Mouse (Mus musculus) c-Kit-positive CD71-positive TER-119-negative erythroid progenitor cells, embryonic 14.5 days (primary cell): ENCODE data around the gene Vmn1r4.
A peak's percentile ranks its signal among the peaks of the same experiment; 100 is the strongest.

Experiments
- DNase-seq: peaks from one replicate; pipeline ENCODE4 v3.0.0-alpha.2; 2013; ENCODE audit warnings: low read depth

Vmn1r4 gene

GRCm38 (mm10) chr6:56916279-56916678 lies 7.5 kb upstream of the Vmn1r4 start:
- DNase-seq = no peak

- DNase-seq = no peak
These were observed 6.0 kb upstream of the Vmn1r4 start for GRCm38 (mm10) chr6:56917578-56918368.

GRCm38 (mm10) chr6:56919330-56920044 lies 4.3 kb upstream of the Vmn1r4 start:
- DNase-seq = no peak

DNA sequence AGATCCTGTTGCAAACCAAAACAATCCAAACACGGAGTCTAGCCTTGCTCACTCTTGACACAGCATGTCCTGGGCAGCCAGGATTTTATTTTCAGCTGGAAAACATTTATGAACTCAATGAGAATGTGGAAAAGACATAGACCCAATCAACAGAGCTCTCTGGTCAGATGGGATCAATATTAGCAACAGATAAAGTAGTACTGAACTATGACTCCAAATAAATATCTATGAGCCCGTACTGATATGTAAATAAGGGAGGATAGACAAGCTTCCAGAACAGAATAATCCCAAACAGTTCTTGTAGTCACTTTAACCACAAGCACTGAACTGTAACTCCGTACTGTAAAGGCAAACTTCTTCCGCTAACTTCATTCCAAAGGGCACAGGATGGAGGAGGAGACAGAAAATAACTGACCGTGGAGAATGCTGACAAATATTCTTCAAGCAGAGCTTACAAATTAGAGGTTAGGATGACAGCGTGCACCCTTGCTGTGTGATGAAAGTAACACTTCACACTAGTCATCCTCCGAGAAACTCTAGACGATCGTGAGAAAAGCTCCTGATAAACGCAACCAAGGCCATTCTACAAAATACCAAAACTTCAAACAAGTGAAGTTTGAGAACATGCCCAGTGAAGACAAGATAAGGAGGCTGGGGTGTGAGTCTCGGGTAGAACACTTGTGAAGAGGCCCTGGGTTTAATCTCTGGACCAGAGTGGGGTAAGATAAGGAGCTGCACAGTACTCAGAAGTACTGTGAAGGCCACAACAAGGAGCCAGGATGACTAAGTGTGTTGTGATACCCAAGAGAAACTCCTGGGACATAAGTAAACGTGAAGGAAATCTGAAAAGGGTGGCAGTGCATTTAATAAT lies 3.4 kb upstream of the Vmn1r4 start:
- peak; percentile 84 for DNase-seq

GRCm38 (mm10) chr6:56923331-56923725 lies 487 bp upstream of the Vmn1r4 start:
- DNase-seq = no peak

DNA sequence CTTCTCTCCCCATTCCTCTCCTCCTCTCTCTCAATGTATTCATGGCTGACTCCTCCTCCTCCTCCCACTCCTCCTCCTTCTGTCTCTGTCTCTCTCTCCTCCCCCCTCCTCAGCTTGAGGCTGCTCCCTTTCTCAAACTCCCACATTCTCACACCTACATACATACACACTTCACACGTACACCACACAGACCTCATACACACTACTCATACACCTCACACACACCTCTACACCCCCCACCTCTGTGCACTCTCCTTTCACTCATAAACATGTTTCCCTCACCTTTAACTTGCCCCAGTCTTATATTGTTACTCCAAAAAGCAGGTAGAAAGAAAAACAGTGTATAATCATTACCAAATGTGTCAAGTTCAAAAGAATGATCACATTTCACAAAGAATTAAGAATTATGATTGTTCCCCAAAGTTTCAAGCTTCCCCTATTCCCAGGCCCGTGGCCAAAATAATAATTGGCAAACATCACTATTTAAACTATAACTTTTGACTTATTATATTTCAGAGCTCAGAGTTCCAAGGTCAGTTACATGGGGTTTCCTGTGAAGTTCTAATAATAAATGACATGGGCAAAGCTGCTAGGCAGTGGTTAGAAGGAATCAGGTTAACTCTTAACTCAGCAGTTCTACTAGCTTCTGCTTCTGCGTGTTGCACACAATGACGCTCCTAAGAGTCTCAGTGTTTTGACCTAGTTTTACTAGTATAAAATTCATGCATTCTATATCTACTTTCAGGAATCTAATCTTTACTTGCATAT lies 8.0 kb downstream of the Vmn1r4 start:
- DNase-seq = no peak

GRCm38 (mm10) chr6:56932464-56932863 lies 8.6 kb downstream of the Vmn1r4 start:
- no peak for DNase-seq

DNA sequence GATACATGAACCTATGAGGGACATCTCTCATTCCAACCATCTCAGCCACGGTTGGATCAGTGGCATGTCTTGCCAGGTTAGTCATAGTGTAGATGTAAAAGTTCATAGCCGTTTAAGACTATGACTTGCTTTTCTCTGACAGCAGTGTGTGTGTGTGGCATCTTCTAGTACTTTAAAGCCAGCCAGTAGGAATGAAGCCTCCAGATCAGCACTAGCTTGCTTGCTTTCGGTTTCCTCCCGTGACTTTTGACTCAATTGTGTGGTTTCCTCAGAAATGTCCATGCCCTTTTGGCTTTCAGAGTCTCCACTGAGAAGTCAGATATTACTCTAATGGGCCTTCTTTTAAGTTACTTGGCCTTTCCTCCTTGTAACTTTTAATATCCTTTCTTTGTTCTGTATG lies 10.6 kb downstream of the Vmn1r4 start:
- DNase-seq = no peak

DNA sequence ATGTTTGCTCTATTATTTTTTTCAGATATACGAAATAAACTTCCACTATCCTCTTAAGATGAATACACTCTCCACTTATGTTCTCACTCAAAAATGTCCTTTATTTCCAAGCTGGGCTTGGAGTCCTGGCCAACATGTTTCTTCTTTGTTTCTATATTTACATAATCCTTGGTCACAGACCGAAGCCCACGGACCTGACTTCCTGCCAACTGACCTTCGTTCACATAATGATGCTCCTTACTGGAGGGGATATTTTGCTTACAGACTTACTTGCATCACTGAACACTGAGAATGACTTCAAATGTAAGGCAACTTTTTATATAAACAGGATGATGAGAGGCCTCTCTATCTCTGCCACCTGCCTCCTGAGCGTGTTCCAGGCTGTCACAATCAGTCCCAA lies 32.6 kb downstream of the Vmn1r4 start:
- no peak for DNase-seq

DNA sequence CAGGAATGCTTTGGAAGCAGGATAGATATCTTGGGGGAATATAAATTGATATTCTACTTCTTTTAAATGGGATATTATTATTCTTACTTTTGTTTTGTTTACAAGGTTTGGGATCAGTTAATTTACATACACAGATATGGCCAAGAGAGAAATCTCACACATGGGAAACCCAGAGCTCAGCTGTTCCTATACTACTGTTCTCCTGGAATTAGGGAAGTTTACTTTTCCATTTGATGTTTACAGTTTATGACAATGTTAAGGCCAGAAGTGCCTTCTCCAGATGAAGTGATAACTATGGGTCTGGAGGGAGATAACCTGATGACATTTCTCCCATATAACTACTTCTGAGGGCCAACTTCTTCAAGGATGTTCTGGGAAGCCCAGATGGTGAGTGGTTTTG lies 46.2 kb downstream of the Vmn1r4 start, which contains the start of gene Vmn1r5:
Vmn1r5 (plus strand) TSS at position 301 of the 400 bp plus-strand sequence.
- DNase-seq = no peak

DNA sequence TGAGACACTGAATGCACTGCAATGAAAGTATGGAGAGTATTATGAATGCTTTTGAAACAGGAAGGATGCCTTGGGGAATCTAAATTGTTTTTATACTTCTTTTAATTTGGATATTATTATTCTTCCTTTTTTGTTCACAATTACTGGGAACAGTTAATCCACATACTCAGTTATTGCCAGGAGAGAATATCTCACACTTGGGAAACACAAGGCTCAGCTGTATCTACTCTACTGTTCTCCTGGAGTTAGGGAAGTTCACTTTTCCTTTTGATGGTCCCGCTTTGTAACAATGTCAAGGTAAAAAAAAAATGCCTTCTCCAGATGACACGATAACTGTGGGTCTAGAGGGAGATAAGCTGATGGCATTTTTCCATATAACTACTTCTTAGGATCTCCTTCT lies 73.1 kb downstream of the Vmn1r4 start, which contains the start of gene Vmn1r6:
Vmn1r6 (plus strand) TSS at position 301 of the 400 bp plus-strand sequence.
- DNase-seq = no peak
